Mouse (Mus musculus): ENCODE measurements around the gene Fv1. TPM values are rescaled to one million over a fixed set of nuclear protein-coding genes. Genes with fewer than 3 reads are reported as not detected.

The Fv1 gene
- polyA plus RNA-seq, 2 experiments = 6.5 to 8.4 TPM

GRCm38 (mm10) chr4:147883041-147883440 lies 14.3 kb downstream of the Fv1 start:
- H3K27ac ChIP-seq (replicated peaks; ENCODE audit: low read depth, low read length) = no peak overlapping the region
- peaks cover 90% of the 10 kb centered on the region for H3K36me3 ChIP-seq (ENCODE audit: control insufficient read depth, insufficient read depth, low read length)
- no peak for TF ChIP-seq POLR2A (IDR thresholded peaks at IDR 0.05; ENCODE audit: borderline replicate concordance, extremely low read depth, insufficient read depth, insufficient read length)
- no peaks in the 10 kb centered on the region for H3K4me1 ChIP-seq (ENCODE audit: control insufficient read depth, insufficient read depth, low read length)
- WGBS = 74% methylated on average over 6 of the region's 6 CpGs
- no peak for DNase-seq (ENCODE audit: low spot score)
- no peak overlapping the region for H3K4me2 ChIP-seq (replicated peaks; ENCODE audit: low read depth, low read length, severe bottlenecking)
- no peak for ATAC-seq (ENCODE audit: low FRiP score, low read depth)
- no peaks in the 10 kb centered on the region for H3K9me3 ChIP-seq (ENCODE audit: control insufficient read depth, low read length)
- H3K27me3 ChIP-seq (ENCODE audit: control insufficient read depth, insufficient read depth, low read length) = no peaks in the 10 kb centered on the region
- H3K4me3 ChIP-seq (replicated peaks; ENCODE audit: low read length) = no peak overlapping the region
- no peak overlapping the region for H3K9ac ChIP-seq (ENCODE audit: low read depth, low read length, severe bottlenecking)

DNA sequence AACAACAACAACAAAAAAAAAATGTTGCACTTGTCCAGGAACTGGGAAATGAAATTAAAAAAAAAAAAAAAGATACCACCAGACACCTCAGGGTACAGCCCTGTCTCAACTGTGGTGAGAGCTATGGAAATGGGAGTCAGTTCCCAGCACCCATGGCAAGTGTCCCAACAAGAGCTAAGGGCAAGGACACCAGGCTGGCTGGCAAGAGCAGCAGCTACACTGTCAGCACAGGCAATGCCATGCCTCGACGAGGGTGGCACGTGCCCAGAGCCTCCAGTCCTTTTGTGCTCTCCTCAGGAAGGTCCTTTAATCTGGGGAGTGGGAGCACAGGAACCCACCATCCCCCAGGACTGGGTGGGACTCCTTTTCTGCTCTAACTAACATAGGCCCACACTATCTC lies 15.4 kb downstream of the Fv1 start:
- H3K9ac ChIP-seq (ENCODE audit: low read depth, low read length, severe bottlenecking) = no peak overlapping the region
- H3K4me2 ChIP-seq (replicated peaks; ENCODE audit: low read depth, low read length, severe bottlenecking) = no peak overlapping the region
- ATAC-seq (ENCODE audit: low FRiP score, low read depth) (no peak), DNase-seq (ENCODE audit: low spot score) (no peak)
- no peaks in the 10 kb centered on the region for H3K4me1 ChIP-seq (ENCODE audit: control insufficient read depth, insufficient read depth, low read length)
- no peak for TF ChIP-seq POLR2A (IDR thresholded peaks at IDR 0.05; ENCODE audit: borderline replicate concordance, extremely low read depth, insufficient read depth, insufficient read length)
- H3K4me3 ChIP-seq (replicated peaks; ENCODE audit: low read length) = no peak overlapping the region
- no peaks in the 10 kb centered on the region for H3K9me3 ChIP-seq (ENCODE audit: control insufficient read depth, low read length)
- H3K36me3 ChIP-seq (ENCODE audit: control insufficient read depth, insufficient read depth, low read length) = peaks cover 90% of the 10 kb centered on the region
- WGBS = 95% methylated on average over 3 of the region's 3 CpGs
- no peak overlapping the region for H3K27ac ChIP-seq (replicated peaks; ENCODE audit: low read depth, low read length)
- H3K27me3 ChIP-seq (ENCODE audit: control insufficient read depth, insufficient read depth, low read length) = no peaks in the 10 kb centered on the region

DNA sequence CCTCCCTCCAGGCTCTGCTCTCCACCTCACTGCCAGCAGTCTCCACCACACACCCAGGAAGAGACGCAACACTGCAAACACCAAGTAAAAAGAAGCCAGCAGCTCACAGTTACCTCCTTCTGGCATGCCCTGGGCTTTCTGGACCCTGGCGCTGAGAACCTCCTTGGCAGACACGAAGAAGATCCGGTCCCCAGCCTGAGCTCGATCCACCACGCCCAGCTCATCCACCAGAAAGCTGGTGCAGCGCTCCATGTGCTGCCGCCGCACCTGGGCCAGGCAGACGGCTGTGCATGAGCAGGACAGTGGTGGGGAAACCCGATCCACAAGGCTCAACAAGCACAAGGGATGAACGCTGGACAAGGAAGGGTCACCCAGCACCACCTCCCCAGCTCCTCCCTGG lies 17.4 kb downstream of the Fv1 start:
- no peak overlapping the region for H3K27ac ChIP-seq (replicated peaks; ENCODE audit: low read depth, low read length)
- 88% methylated on average over 12 of the region's 12 CpGs for WGBS
- H3K27me3 ChIP-seq (ENCODE audit: control insufficient read depth, insufficient read depth, low read length) = no peaks in the 10 kb centered on the region
- H3K4me2 ChIP-seq (replicated peaks; ENCODE audit: low read depth, low read length, severe bottlenecking) = no peak overlapping the region
- no peak for TF ChIP-seq POLR2A (IDR thresholded peaks at IDR 0.05; ENCODE audit: borderline replicate concordance, extremely low read depth, insufficient read depth, insufficient read length)
- no peak overlapping the region for H3K9ac ChIP-seq (ENCODE audit: low read depth, low read length, severe bottlenecking)
- ATAC-seq (ENCODE audit: low FRiP score, low read depth) (no peak), DNase-seq (ENCODE audit: low spot score) (no peak)
- H3K4me1 ChIP-seq (ENCODE audit: control insufficient read depth, insufficient read depth, low read length) = no peaks in the 10 kb centered on the region
- H3K4me3 ChIP-seq (replicated peaks; ENCODE audit: low read length) = no peak overlapping the region
- H3K9me3 ChIP-seq (ENCODE audit: control insufficient read depth, low read length) = no peaks in the 10 kb centered on the region
- peaks cover 93% of the 10 kb centered on the region for H3K36me3 ChIP-seq (ENCODE audit: control insufficient read depth, insufficient read depth, low read length)

DNA sequence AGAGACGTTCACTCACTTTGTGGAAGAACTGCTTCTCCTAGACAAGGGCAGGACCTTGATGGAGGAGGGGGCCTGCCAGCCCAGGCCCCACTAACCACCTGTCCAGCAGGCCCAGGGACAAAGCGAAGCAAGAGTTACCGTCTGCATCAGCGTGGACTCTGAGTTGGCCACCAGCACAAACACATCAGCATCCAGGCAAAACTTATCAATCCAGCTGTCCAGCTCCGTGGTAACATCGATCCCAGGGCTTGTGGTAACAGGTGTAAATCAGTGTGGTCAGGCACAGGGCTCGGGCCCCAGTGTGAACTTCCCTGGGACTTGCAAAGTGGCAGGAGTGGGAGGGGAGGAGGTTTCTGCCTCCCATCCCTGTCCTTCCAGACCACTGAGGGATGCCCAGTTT lies 18.5 kb downstream of the Fv1 start:
- WGBS = 91% methylated on average over 7 of the region's 7 CpGs
- Histone ChIP-seq H3K27me3 (ENCODE audit: control insufficient read depth, insufficient read depth, low read length) (no peaks in the 10 kb centered on the region), H3K4me3 (replicated peaks; ENCODE audit: low read length) (no peak overlapping the region), H3K4me1 (ENCODE audit: control insufficient read depth, insufficient read depth, low read length) (no peaks in the 10 kb centered on the region), H3K9ac (ENCODE audit: low read depth, low read length, severe bottlenecking) (no peak overlapping the region), H3K27ac (replicated peaks; ENCODE audit: low read depth, low read length) (no peak overlapping the region), H3K4me2 (replicated peaks; ENCODE audit: low read depth, low read length, severe bottlenecking) (no peak overlapping the region), H3K36me3 (ENCODE audit: control insufficient read depth, insufficient read depth, low read length) (peaks cover 88% of the 10 kb centered on the region), H3K9me3 (ENCODE audit: control insufficient read depth, low read length) (no peaks in the 10 kb centered on the region)
- ATAC-seq (ENCODE audit: low FRiP score, low read depth) (no peak), DNase-seq (ENCODE audit: low spot score) (no peak)
- no peak for TF ChIP-seq POLR2A (IDR thresholded peaks at IDR 0.05; ENCODE audit: borderline replicate concordance, extremely low read depth, insufficient read depth, insufficient read length)

GRCm38 (mm10) chr4:147888237-147888636 lies 19.5 kb downstream of the Fv1 start:
- WGBS = 87% methylated on average over 4 of the region's 4 CpGs
- Histone ChIP-seq H3K36me3 (ENCODE audit: control insufficient read depth, insufficient read depth, low read length) (peaks cover 84% of the 10 kb centered on the region), H3K4me3 (replicated peaks; ENCODE audit: low read length) (no peak overlapping the region), H3K9ac (ENCODE audit: low read depth, low read length, severe bottlenecking) (no peak overlapping the region), H3K4me1 (ENCODE audit: control insufficient read depth, insufficient read depth, low read length) (no peaks in the 10 kb centered on the region), H3K4me2 (replicated peaks; ENCODE audit: low read depth, low read length, severe bottlenecking) (no peak overlapping the region), H3K27ac (replicated peaks; ENCODE audit: low read depth, low read length) (no peak overlapping the region), H3K9me3 (ENCODE audit: control insufficient read depth, low read length) (no peaks in the 10 kb centered on the region), H3K27me3 (ENCODE audit: control insufficient read depth, insufficient read depth, low read length) (no peaks in the 10 kb centered on the region)
- TF ChIP-seq POLR2A (IDR thresholded peaks at IDR 0.05; ENCODE audit: borderline replicate concordance, extremely low read depth, insufficient read depth, insufficient read length) = no peak
- ATAC-seq (ENCODE audit: low FRiP score, low read depth) (no peak), DNase-seq (ENCODE audit: low spot score) (no peak)

GRCm38 (mm10) chr4:147890341-147890740 lies 21.6 kb downstream of the Fv1 start:
- Histone ChIP-seq H3K27ac (replicated peaks; ENCODE audit: low read depth, low read length) (no peak overlapping the region), H3K36me3 (ENCODE audit: control insufficient read depth, insufficient read depth, low read length) (peaks cover 78% of the 10 kb centered on the region), H3K4me2 (replicated peaks; ENCODE audit: low read depth, low read length, severe bottlenecking) (no peak overlapping the region), H3K9me3 (ENCODE audit: control insufficient read depth, low read length) (no peaks in the 10 kb centered on the region), H3K27me3 (ENCODE audit: control insufficient read depth, insufficient read depth, low read length) (no peaks in the 10 kb centered on the region), H3K9ac (ENCODE audit: low read depth, low read length, severe bottlenecking) (no peak overlapping the region), H3K4me3 (replicated peaks; ENCODE audit: low read length) (no peak overlapping the region), H3K4me1 (ENCODE audit: control insufficient read depth, insufficient read depth, low read length) (no peaks in the 10 kb centered on the region)
- ATAC-seq (ENCODE audit: low FRiP score, low read depth) (no peak), DNase-seq (ENCODE audit: low spot score) (no peak)
- TF ChIP-seq POLR2A (IDR thresholded peaks at IDR 0.05; ENCODE audit: borderline replicate concordance, extremely low read depth, insufficient read depth, insufficient read length) = no peak
- WGBS = 82% methylated on average over 6 of the region's 6 CpGs

Data from limb, embryonic 14.5 days (tissue).